Mouse (Mus musculus): Measurements from ENCODE around the gene Rho. TPM values are rescaled to one million over a fixed set of nuclear protein-coding genes. Genes with fewer than 3 reads are reported as not detected.

Rho gene
- total RNA-seq (2023) = not detected

DNA sequence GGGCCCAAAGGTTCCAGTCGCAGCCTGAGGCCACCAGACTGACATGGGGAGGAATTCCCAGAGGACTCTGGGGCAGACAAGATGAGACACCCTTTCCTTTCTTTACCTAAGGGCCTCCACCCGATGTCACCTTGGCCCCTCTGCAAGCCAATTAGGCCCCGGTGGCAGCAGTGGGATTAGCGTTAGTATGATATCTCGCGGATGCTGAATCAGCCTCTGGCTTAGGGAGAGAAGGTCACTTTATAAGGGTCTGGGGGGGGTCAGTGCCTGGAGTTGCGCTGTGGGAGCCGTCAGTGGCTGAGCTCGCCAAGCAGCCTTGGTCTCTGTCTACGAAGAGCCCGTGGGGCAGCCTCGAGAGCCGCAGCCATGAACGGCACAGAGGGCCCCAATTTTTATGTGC lies at the start of gene Rho:
TSS of gene Rho (plus strand) at position 110 of the 400 bp plus-strand sequence.

DNA sequence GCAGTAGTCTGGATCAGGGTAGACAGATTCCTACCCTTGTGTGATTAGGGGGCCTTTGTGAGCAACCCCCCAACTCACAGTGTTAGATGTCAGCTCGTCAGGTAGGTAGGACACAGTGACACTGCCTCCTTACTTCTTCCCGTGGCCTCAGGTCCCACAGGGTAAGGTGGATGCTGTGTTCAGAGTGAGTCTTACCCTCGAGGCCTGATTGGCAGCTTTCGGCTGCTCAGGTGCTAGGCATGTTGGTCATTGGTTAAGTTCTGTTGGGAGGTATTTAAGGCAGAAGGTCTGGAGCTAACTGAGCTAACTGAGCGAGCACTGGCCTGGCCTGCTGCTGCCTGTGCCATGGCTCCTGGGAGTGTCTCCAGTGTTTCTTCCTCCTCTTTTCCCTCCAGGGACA lies 13.1 kb downstream of the Rho start, which contains the start of gene H1foo:
TSS of gene H1foo (plus strand) at position 301 of the 400 bp plus-strand sequence.

Other genes with a start within 250 kb of the Rho start
- gene Tmem40, start 169.3 kb upstream of the Rho start, total RNA-seq (2023) = not detected
- gene Cand2, start 157.2 kb upstream of the Rho start, total RNA-seq (2023) = under 1 TPM in 1 of 2 experiments, not detected in 1; 0.12 TPM
- gene Rpl32, start 123.0 kb upstream of the Rho start, total RNA-seq (2023) = 1,000 to 10,000 TPM; 1,643 to 1,718 TPM
- gene Efcab12, start 93.3 kb upstream of the Rho start, total RNA-seq (2023) = not detected
- 1 to 10 TPM; 7.9 to 8.5 TPM for gene Mbd4, start 78.4 kb upstream of the Rho start, total RNA-seq (2023)
- 1 to 10 TPM; 3.3 to 7.1 TPM for gene Ift122, start 78.3 kb upstream of the Rho start, total RNA-seq (2023)
- not detected for gene H1foo, start 13.2 kb downstream of the Rho start, total RNA-seq (2023)
- gene Plxnd1, start 63.3 kb downstream of the Rho start, total RNA-seq (2023) = 100 to 1,000 TPM; 226 to 263 TPM

Measured in monocyte, adult 59 days (primary cell).